Mouse (Mus musculus): Measurements from ENCODE around the gene Sdhc. TPM values are rescaled to one million over a fixed set of nuclear protein-coding genes. Genes with fewer than 3 reads are reported as not detected.
A peak's percentile ranks its signal among the peaks of the same experiment; 100 is the strongest.

Gene Sdhc
- polyA plus RNA-seq, 1 experiment from 2014 or later: 228 TPM

DNA sequence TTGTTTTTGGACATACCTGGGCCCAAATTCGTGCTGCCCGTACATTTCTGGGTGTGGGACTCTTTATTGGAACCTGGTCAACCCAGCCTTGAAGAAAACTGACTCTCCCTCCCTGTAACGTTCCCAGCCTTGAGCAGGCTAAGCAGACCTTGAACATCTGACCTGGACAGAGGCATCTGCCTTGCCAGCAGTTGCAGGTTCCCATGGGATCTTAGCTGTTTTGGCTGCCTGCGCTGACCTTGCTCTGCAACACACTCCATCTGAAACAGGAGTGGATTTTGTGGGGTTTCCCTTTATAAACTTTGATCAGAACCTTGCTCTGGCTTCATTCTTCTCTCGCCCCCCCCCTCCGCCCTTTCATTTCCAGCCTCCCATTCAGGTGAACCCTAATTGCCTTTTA is 45.2 kb downstream of the Sdhc start:
- Histone ChIP-seq H3K4me1 (peaks cover 7% of the 10 kb centered on the region; the same call in 1 of the 2 replicates), H3K9me3 (no peaks in the 10 kb centered on the region), H3K27me3 (replicated peaks) (no peaks in the 10 kb centered on the region), H3K4me3 (no peak overlapping the region), H3K27ac (no peak overlapping the region), H3K9ac (no peak overlapping the region), H3K36me3 (no peaks in the 10 kb centered on the region), H3K4me2 (replicated peaks) (no peak overlapping the region)
- ATAC-seq (ENCODE audit: low FRiP score, low read depth): no peak
- 69% methylated on average over 6 of the region's 6 CpGs for WGBS

DNA sequence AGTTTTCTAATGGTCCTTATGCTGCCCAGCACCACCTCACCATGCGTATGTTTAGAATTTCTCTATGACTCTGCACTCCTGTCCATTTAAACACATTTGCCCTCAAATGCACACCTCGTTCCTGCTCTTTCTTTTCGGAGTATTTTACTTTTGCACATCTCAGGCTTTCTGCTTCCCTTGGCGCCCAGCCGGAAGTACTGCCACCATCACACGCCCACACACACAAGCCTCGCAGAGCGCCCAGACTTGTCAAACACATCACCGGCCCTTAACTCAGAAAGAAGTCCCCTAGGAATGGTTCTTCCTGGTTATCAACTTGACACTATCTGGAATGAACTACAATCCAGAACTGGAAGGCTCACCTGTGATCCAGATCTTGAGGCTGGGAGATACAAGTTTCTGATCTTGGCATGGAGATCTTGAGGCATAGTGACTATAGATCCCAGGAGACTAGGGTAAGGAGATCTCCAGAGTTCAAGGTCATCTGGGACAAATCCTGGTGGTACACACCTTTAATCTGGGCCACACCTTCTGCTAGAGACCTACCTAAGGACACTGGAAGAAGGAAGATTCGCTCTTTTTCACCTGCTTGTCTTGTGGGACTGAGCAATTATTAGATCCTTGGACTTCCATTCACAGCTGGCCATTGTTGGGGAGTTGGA is 47.1 kb downstream of the Sdhc start:
- no peaks in the 10 kb centered on the region for H3K9me3 ChIP-seq
- H3K9ac ChIP-seq: no peak overlapping the region; the same call in 1 of the 2 replicates
- H3K4me3 ChIP-seq: peak overlapping the region; percentile 16
- no peak overlapping the region for H3K27ac ChIP-seq
- no peaks in the 10 kb centered on the region for H3K27me3 ChIP-seq (replicated peaks)
- ATAC-seq (ENCODE audit: low FRiP score, low read depth): peak; percentile 0; the same call in 1 of the 2 replicates
- peaks cover 6% of the 10 kb centered on the region; the same call in 1 of the 2 replicates for H3K4me1 ChIP-seq
- H3K36me3 ChIP-seq: no peaks in the 10 kb centered on the region
- H3K4me2 ChIP-seq (replicated peaks): peak overlapping the region; percentile 64
- WGBS: 13% methylated on average over 10 of the region's 10 CpGs

DNA sequence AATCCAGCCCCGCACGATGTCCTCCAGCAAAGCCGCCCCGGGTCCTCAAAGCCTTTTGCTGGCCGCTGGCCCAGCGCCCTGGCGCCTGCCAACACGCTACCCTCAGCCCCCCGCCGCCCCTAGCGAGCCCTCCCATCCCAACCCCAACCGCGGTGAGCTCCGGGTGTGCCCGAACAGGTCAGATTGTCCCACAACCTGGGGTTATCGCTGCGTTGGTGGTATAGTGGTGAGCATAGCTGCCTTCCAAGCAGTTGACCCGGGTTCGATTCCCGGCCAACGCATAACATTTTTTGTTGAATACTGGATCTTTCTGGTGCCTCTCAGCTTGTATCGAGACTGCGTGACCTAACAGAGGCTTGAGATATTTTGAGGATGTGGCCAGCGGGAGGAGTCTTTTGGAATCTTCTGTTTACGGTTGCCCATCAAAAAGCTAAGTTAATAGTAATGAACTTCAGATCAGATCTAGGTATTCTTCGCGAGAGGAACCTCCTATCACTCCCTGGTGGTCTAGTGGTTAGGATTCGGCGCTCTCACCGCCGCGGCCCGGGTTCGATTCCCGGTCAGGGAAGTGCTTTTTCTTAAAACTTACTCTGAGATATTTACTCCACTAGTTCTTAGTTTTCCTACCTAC is 47.7 kb downstream of the Sdhc start:
- H3K4me2 ChIP-seq (replicated peaks): peak overlapping the region; percentile 64
- WGBS: under 1% methylated on average over 35 of the region's 35 CpGs

DNA sequence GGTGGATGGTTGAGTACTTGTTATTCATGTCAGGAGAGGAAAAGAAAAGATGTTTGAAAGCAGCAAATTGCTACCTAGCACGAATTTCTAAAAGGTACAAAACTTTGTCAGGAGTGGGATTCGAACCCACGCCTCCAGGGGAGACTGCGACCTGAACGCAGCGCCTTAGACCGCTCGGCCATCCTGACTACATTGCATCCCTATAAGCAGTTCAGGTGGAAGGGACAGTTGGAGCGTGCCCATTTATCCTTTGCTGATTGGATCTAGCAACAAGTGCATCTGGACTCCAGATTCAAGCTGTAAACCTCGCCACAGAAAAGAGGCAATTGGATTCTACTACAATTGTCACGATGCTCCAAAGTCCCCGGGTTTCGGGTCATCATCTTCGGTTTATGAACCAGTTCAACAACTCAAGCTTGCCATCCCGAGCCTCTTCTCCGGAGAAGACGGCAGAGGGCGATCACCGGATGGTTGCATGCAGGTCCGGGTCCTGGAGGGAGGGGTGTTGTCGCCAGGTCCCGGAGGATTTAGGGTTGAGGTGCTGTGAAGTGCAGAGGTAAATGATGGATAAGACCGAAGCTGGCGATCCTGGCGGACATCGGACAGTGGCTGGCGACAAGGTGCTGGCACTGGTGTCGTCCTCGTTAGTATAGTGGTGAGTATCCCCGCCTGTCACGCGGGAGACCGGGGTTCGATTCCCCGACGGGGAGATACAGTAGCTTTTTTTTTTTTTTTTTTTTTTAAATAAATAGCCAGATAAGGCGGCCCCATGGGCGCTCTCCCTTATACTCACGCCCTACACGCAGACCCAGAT is 48.5 kb downstream of the Sdhc start:
- Histone ChIP-seq H3K9me3 (no peaks in the 10 kb centered on the region), H3K9ac (peak overlapping the region; percentile 51), H3K4me2 (replicated peaks) (peak overlapping the region; percentile 64), H3K27ac (no peak overlapping the region), H3K4me3 (peak overlapping the region; percentile 69), H3K4me1 (peaks cover 6% of the 10 kb centered on the region; the same call in 1 of the 2 replicates), H3K36me3 (no peaks in the 10 kb centered on the region), H3K27me3 (replicated peaks) (no peaks in the 10 kb centered on the region; the same call in 1 of the 2 replicates)
- peak; percentile 88 for ATAC-seq (ENCODE audit: low FRiP score, low read depth)
- under 1% methylated on average over 40 of the region's 40 CpGs for WGBS

More for the DNA sequence above, 47.7 kb downstream of the Sdhc start:
- H3K27ac ChIP-seq: no peak overlapping the region
- no peaks in the 10 kb centered on the region; the same call in 1 of the 2 replicates for H3K27me3 ChIP-seq (replicated peaks)
- no peaks in the 10 kb centered on the region for H3K36me3 ChIP-seq
- H3K4me1 ChIP-seq: peaks cover 6% of the 10 kb centered on the region; the same call in 1 of the 2 replicates
- peak overlapping the region; percentile 69 for H3K4me3 ChIP-seq
- H3K9me3 ChIP-seq: no peaks in the 10 kb centered on the region
- ATAC-seq (ENCODE audit: low FRiP score, low read depth): peak; percentile 94
- H3K9ac ChIP-seq: peak overlapping the region; percentile 47; the same call in 1 of the 2 replicates

DNA sequence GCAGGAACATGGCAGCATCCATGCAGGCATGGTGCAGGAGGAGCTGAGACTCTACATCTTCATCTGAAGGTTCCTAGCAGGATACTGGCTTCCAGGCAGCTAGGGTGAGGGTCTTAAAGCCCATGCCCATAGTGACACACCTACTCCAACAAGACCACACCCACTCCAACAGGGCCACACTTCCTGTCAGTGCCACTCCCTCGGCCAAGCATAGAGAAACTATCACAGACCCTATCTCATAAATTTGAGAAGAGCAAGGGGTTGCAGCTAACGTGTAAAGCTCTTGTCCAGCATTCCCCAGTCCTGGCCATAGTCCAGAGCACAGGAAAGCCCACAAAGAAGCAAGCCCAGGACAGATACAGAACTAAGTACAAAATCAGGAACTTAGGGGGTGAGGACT is 49.4 kb downstream of the Sdhc start:
- no peak for ATAC-seq (ENCODE audit: low FRiP score, low read depth)
- Histone ChIP-seq H3K9ac (no peak overlapping the region), H3K27me3 (replicated peaks) (no peaks in the 10 kb centered on the region; the same call in 1 of the 2 replicates), H3K9me3 (no peaks in the 10 kb centered on the region), H3K4me1 (peaks cover 12% of the 10 kb centered on the region), H3K4me2 (replicated peaks) (peak overlapping the region; percentile 64; the same call in 1 of the 2 replicates), H3K4me3 (no peak overlapping the region), H3K27ac (no peak overlapping the region), H3K36me3 (no peaks in the 10 kb centered on the region)
- 58% methylated on average over 2 of the region's 2 CpGs for WGBS

DNA sequence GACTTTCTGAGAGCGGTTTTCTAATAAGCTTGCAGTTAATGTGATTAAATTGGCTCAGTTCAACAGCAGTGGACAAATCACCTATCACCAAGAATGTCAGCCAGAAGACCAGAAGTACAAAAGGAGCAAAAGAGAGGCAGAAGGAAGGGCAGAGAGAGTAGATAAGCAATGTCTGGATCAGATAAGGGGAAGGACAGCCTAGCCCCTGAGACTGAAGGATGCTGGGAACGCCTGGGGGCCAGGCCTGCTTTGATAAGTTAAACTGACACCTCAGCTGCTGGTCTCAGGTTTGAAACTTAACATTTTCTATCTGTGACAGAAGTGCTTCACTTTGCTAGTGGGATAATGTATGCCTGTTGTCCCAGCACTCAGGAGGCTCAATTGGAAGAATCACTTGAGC is 52.8 kb downstream of the Sdhc start:
- no peak overlapping the region for H3K4me3 ChIP-seq
- 77% methylated on average over 2 of the region's 2 CpGs for WGBS

DNA sequence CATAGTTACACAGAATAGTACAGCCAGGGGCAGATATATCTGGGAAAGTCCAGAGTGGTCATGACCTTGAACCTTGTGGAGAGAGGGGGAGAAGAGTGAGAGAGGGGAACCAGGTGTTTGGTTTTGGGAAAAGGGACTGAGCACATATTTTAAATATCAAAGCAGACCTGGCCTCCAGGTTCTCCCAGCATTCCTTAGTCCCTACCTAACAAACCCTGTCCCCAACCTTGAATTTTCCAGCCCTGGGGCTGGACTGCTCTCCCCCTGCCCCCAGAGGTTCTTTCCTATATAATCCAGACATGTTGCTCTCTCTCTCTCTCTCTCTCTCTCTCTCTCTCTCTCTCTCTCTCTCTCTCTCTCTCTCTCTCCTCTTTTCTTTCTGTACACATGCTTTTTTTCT is 53.3 kb downstream of the Sdhc start:
- Histone ChIP-seq H3K36me3 (no peaks in the 10 kb centered on the region), H3K9me3 (no peaks in the 10 kb centered on the region), H3K27me3 (replicated peaks) (no peaks in the 10 kb centered on the region; the same call in 1 of the 2 replicates), H3K4me1 (peaks cover 5% of the 10 kb centered on the region; the same call in 1 of the 2 replicates), H3K9ac (no peak overlapping the region), H3K4me2 (replicated peaks) (no peak overlapping the region), H3K4me3 (no peak overlapping the region), H3K27ac (no peak overlapping the region)
- no peak for ATAC-seq (ENCODE audit: low FRiP score, low read depth)

More for the DNA sequence above, 52.8 kb downstream of the Sdhc start:
- Histone ChIP-seq H3K27ac (no peak overlapping the region), H3K36me3 (no peaks in the 10 kb centered on the region), H3K9ac (no peak overlapping the region), H3K27me3 (replicated peaks) (no peaks in the 10 kb centered on the region; the same call in 1 of the 2 replicates), H3K4me2 (replicated peaks) (no peak overlapping the region), H3K4me1 (peaks cover 5% of the 10 kb centered on the region; the same call in 1 of the 2 replicates), H3K9me3 (no peaks in the 10 kb centered on the region)
- no peak for ATAC-seq (ENCODE audit: low FRiP score, low read depth)

DNA sequence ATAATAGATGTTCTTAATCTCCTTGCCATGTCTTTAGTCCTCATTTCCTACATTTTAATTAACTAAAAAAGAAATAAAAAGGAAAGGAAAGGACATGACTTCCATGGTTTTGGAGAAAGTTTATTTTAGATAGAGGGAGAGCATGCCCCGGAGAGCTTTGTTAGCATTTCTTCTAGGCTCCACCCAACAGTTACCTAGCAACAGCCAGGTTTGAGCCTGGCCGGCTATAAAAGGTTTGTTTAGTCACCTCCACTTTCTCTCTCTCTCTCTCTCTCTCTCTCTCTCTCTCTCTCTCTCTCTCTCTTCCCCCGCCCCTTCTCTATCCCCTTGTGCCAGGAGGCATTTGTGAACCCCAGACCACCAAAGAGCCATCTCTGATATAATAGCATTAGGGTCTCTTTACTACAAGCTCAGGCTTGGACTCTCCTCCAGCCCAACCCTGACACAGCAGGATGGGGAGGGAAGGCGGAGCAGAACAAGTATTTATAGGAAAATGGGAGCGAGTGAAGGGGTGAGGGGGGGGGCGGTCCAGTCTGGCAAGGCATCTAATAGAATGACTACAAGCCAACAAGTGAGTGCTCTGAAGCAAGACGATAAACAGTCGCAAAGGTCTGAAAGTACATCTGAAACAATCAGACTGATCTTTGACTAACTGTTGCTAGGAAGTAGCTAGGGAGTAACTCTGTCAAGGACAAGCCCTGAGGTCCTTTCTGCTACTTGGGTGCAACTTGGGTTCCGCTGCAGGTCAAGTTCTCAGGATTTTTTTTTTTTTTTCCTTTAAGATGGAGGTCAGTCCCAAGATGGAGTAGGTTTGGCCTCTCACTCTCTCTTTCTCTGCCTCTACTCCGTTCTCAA is 54.1 kb downstream of the Sdhc start:
- Histone ChIP-seq H3K27me3 (replicated peaks) (no peaks in the 10 kb centered on the region; the same call in 1 of the 2 replicates), H3K9ac (no peak overlapping the region), H3K4me3 (no peak overlapping the region), H3K27ac (no peak overlapping the region), H3K36me3 (no peaks in the 10 kb centered on the region), H3K9me3 (no peaks in the 10 kb centered on the region), H3K4me2 (replicated peaks) (no peak overlapping the region), H3K4me1 (peaks cover 5% of the 10 kb centered on the region; the same call in 1 of the 2 replicates)
- 20% methylated on average over 10 of the region's 10 CpGs for WGBS
- no peak for ATAC-seq (ENCODE audit: low FRiP score, low read depth)

DNA sequence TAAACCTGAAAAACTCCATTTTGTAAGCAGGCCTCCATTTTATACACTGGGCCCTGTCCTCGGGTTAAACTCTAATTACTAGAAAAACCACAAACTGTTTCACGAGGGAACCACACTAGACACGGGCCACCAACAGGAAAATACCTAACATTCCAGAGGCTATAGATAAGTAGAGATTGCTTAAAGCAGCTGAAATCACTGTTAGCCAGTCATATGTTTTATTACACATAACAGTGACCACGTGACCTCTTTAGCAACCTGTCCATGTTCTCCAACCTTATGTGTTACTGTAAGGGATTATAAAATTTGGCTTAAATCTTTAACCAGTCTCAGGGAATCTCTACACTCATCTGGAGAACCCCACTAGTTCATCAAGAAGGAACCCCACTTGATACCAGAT is 56.0 kb downstream of the Sdhc start:
- Histone ChIP-seq H3K9me3 (no peaks in the 10 kb centered on the region), H3K4me3 (no peak overlapping the region), H3K27ac (no peak overlapping the region), H3K9ac (no peak overlapping the region), H3K4me1 (peaks cover 5% of the 10 kb centered on the region; the same call in 1 of the 2 replicates), H3K36me3 (no peaks in the 10 kb centered on the region), H3K27me3 (replicated peaks) (no peaks in the 10 kb centered on the region; the same call in 1 of the 2 replicates), H3K4me2 (replicated peaks) (no peak overlapping the region)
- ATAC-seq (ENCODE audit: low FRiP score, low read depth): no peak
- WGBS: 83% methylated on average over 4 of the region's 4 CpGs

DNA sequence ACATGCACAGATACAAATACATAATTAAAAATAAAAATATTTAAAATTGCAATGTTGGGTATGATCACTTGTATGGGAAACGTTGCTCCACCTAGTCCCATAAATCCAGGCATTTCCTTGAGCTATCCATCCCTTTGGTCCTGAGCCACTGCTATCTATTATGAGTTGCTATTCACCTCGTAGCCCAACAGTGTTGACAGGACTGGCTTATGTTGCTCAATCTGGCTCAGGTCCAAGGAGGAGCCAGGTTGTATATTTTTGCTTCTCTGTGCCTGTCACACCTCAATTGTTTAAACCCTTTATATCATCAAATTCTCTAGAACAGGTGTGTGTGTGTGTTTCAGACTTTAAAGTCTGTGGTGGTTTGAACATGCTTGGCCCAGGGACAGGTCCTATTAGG is 59.6 kb downstream of the Sdhc start:
- Histone ChIP-seq H3K4me2 (replicated peaks) (no peak overlapping the region), H3K27ac (no peak overlapping the region), H3K9ac (no peak overlapping the region), H3K36me3 (no peaks in the 10 kb centered on the region), H3K27me3 (replicated peaks) (peaks cover 12% of the 10 kb centered on the region), H3K9me3 (no peaks in the 10 kb centered on the region), H3K4me3 (no peak overlapping the region), H3K4me1 (peaks cover 2% of the 10 kb centered on the region; the same call in 1 of the 2 replicates)
- WGBS: 83% methylated on average over 2 of the region's 2 CpGs
- ATAC-seq (ENCODE audit: low FRiP score, low read depth): no peak

DNA sequence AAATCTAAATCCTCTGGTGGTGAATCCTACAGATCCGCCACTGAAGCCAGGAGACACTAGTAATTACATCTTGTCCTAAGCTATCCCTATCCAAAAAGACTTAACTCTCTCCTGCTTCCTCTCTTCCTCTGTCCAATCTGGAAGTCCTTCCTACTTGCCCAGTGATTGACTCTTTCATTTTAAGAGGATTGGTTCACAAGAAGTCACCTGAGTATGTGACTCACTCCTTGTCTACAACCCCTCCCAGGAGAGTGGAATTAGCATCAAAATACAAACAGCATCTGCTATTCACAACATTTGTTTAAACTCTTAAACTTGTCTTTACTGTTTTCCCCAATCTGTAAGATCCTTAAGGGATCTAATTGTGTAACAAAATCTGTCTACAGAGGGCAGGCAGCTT is 60.5 kb downstream of the Sdhc start:
- WGBS: 94% methylated on average over 1 of the region's 1 CpGs
- no peak overlapping the region for H3K27ac ChIP-seq
- H3K27me3 ChIP-seq (replicated peaks): peaks cover 16% of the 10 kb centered on the region
- H3K36me3 ChIP-seq: no peaks in the 10 kb centered on the region
- no peak for ATAC-seq (ENCODE audit: low FRiP score, low read depth)
- H3K4me2 ChIP-seq (replicated peaks): no peak overlapping the region
- peaks cover 4% of the 10 kb centered on the region; the same call in 1 of the 2 replicates for H3K4me1 ChIP-seq
- no peaks in the 10 kb centered on the region for H3K9me3 ChIP-seq
- H3K9ac ChIP-seq: no peak overlapping the region
- no peak overlapping the region for H3K4me3 ChIP-seq
